Mouse (Mus musculus) liver, postnatal 0 days (tissue): ENCODE results near the gene Rflnb. TPM values are rescaled to one million over a fixed set of nuclear protein-coding genes. Genes with fewer than 3 reads are reported as not detected.

ENCODE experiments used
- ATAC-seq: fragments of 200-750 bp; cut with Nextera tagmentation; 2 replicates; pipeline ENCODE4 v1.8.0; 2017; ENCODE audit warnings: mild to moderate bottlenecking, moderate library complexity
- DNase-seq: peaks from one replicate; pipeline ENCODE4 v3.0.0-alpha.2; 2016
- H3K27ac ChIP-seq: fragments of 300-500 bp; sonication (generic); 2 replicates; pipeline ENCODE4 v1.5.1; 2014; ENCODE audit warnings: antibody characterized with exemption, moderate library complexity, mild to moderate bottlenecking, low read depth
- H3K27me3 ChIP-seq: fragments of 300-500 bp; sonication (generic); 2 replicates; pipeline ENCODE4 v1.6.1; 2014; ENCODE audit warnings: low read length, control low read depth, mixed read lengths; ENCODE audit not compliant: insufficient read depth
- H3K36me3 ChIP-seq: fragments of 300-500 bp; sonication (generic); replicated peaks from 2 replicates; pipeline ENCODE4 v1.6.1; 2014; ENCODE audit warnings: mild to moderate bottlenecking, control low read depth, low read length, moderate library complexity, mixed read lengths; ENCODE audit not compliant: insufficient read depth
- H3K4me1 ChIP-seq: fragments of 300-500 bp; sonication (generic); 2 replicates; pipeline ENCODE4 v1.6.1; 2014; ENCODE audit warnings: antibody characterized with exemption, mild to moderate bottlenecking, control low read depth; ENCODE audit not compliant: insufficient read depth
- H3K4me2 ChIP-seq: fragments of 300-500 bp; sonication (generic); 2 replicates; pipeline ENCODE4 v1.6.1; 2014; ENCODE audit warnings: low read depth, mild to moderate bottlenecking, low read length, moderate library complexity, mixed read lengths
- H3K4me3 ChIP-seq: fragments of 300-500 bp; sonication (generic); 2 replicates; pipeline ENCODE4 v1.5.1; 2014; ENCODE audit warnings: low read depth, low read length
- H3K9ac ChIP-seq: fragments of 300-500 bp; sonication (generic); replicated peaks from 2 replicates; pipeline ENCODE4 v1.6.1; 2014; ENCODE audit warnings: mild to moderate bottlenecking, moderate library complexity
- H3K9me3 ChIP-seq: fragments of 300-500 bp; sonication (generic); 2 replicates; pipeline ENCODE4 v1.6.1; 2016; ENCODE audit warnings: mild to moderate bottlenecking, control low read depth, low read length, mixed read lengths
- CTCF ChIP-seq: sonication (generic); IDR thresholded peaks from 2 replicates; pipeline ENCODE4 v1.5.1; 2016; ENCODE audit warnings: antibody characterized with exemption, low read depth
- EP300 ChIP-seq: IDR thresholded peaks from 2 replicates; pipeline ENCODE4 v1.6.1; 2016; ENCODE audit warnings: antibody characterized with exemption, low read depth, mild to moderate bottlenecking
- WGBS: fragments of 180-500 bp; shearing (Covaris S2); extraction: QIAGEN DNeasy Blood & Tissue Kit; methylation state at CpG from one replicate; pipeline ENCODE4 v1.1.7; 2014; ENCODE audit not compliant: insufficient replicate concordance; 5-methylcytosine and 5-hydroxymethylcytosine counted together
- polyA plus RNA-seq: library from polyadenylated mRNA; unstranded; fragments of >200 nt; fragmentation: Nextera tagmentation; extraction: Ambion mirVana; gene quantifications from 2 replicates; pipeline ENCODE4 v1.2.1, GENCODE M21; 2015

Rflnb gene
- polyA plus RNA-seq, 1 experiment from 2014 or later: 7.9 TPM

DNA sequence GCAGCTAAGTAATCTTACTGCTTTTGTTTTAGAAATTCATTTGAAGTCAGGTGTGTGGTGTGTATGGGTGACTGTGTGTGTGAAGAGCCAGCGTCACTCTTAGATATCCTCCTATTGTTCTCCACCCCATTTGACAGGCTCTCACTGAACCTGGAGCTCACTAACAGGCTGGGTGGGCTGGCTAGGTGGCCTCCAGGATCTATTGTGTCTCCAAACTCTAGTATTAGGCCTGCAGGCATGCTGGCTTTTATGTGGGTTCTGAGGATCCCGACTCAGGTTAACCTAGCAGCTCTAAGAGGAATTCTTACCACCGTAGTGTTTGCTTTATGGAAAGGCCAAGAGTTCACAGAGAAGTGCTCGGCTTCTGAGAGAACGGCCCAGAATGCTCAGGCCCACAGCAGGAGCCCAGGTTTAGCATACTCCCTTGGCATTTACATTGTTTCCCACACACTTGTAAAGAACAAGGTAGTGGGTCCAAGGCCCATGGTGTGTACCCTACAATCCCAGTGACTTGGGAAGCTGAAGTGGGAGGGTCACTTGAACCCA, 23.5 kb upstream of the Rflnb start:
- ATAC-seq (no peak), DNase-seq (no peak)
- 65% methylated on average over 5 of the region's 5 CpGs for WGBS
- no peak overlapping the region for H3K9ac ChIP-seq
- H3K4me2 ChIP-seq: no peak overlapping the region
- H3K9me3 ChIP-seq: no peaks in the 10 kb centered on the region
- H3K27ac ChIP-seq: no peak overlapping the region
- H3K4me3 ChIP-seq: no peak overlapping the region
- H3K36me3 ChIP-seq: peaks cover 14% of the 10 kb centered on the region
- no peaks in the 10 kb centered on the region for H3K4me1 ChIP-seq
- TF ChIP-seq CTCF: no peak
- no peak for TF ChIP-seq EP300
- H3K27me3 ChIP-seq: no peaks in the 10 kb centered on the region

DNA sequence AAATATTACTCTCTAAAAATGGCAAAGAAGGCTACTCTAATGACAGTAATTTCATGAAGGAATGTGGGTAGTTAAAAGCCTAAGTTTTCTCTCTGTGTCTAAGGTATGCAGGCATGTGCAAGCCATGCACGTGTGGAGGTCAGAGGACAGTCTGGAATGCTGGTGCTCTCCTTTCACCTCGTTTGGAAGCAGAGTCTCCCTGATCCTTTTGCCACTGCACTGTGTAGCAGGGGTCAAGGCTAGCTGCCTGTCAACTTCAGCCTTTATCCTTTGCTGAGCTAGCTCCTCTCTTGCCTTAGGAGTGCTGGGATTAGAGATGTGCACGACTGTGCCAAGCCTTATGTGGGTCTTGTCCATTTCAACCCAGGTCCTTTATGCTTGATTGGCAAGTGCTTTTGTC, 22.9 kb upstream of the Rflnb start:
- H3K4me2 ChIP-seq: no peak overlapping the region
- H3K4me1 ChIP-seq: no peaks in the 10 kb centered on the region
- no peak overlapping the region for H3K9ac ChIP-seq
- 58% methylated on average over 3 of the region's 3 CpGs for WGBS
- no peak overlapping the region for H3K27ac ChIP-seq
- DNase-seq (no peak), ATAC-seq (no peak)
- H3K27me3 ChIP-seq: no peaks in the 10 kb centered on the region
- H3K4me3 ChIP-seq: no peak overlapping the region
- no peak for TF ChIP-seq EP300
- no peak for TF ChIP-seq CTCF
- peaks cover 11% of the 10 kb centered on the region; the same call in 1 of the 2 replicates for H3K36me3 ChIP-seq
- no peaks in the 10 kb centered on the region for H3K9me3 ChIP-seq

DNA sequence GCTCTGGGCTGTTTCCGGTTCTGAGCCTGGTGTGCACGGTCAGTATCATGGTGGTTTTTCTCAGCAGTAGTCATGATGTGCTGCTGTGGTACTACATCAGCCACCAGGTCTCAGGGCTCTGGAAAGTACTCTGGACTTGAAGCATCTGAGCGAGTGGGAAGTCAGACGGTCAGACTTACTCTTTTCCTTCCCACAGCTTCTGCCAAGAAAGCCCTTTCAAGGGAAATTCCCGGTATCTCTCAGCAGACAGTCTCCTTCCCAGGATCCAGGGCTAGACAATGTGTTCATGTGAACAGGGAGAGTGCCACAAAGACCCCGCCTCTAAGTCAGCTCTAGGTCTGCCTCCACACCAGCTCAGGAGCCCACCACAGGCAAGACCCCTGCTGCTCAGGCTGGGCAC, 17.8 kb upstream of the Rflnb start:
- DNase-seq (no peak), ATAC-seq (no peak)
- 67% methylated on average over 6 of the region's 6 CpGs for WGBS
- Histone ChIP-seq H3K36me3 (peaks cover 9% of the 10 kb centered on the region; the same call in 1 of the 2 replicates), H3K4me1 (no peaks in the 10 kb centered on the region), H3K9me3 (no peaks in the 10 kb centered on the region), H3K27ac (no peak overlapping the region), H3K4me2 (no peak overlapping the region), H3K27me3 (no peaks in the 10 kb centered on the region), H3K4me3 (no peak overlapping the region), H3K9ac (no peak overlapping the region)
- TF ChIP-seq EP300 (no peak), CTCF (no peak)

DNA sequence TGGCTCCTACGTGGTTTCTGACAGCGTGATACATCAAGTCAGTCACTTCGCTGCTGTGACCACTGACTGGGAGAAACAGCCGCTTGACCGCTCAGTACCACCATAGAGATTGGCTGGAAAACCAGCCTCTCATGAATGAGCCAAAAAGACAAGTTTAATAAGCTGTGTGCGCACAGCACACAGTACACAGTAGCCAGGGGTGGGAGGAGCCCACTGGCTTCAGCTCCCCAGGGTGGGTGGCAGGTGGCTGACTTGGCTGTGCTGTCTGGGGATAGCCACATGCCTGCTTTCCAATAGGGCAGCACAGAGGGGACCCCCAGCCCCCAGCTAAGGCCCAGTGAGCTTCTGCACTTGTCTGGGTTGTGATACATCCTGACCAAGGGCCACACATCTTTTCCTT, 16.9 kb upstream of the Rflnb start:
- H3K4me1 ChIP-seq: no peaks in the 10 kb centered on the region
- H3K27me3 ChIP-seq: no peaks in the 10 kb centered on the region
- H3K36me3 ChIP-seq: peaks cover 9% of the 10 kb centered on the region; the same call in 1 of the 2 replicates
- no peak overlapping the region for H3K4me3 ChIP-seq
- DNase-seq (no peak), ATAC-seq (no peak)
- 89% methylated on average over 6 of the region's 6 CpGs for WGBS
- TF ChIP-seq EP300: no peak
- no peak for TF ChIP-seq CTCF
- no peak overlapping the region for H3K4me2 ChIP-seq
- H3K9me3 ChIP-seq: no peaks in the 10 kb centered on the region
- no peak overlapping the region for H3K9ac ChIP-seq
- no peak overlapping the region for H3K27ac ChIP-seq

DNA sequence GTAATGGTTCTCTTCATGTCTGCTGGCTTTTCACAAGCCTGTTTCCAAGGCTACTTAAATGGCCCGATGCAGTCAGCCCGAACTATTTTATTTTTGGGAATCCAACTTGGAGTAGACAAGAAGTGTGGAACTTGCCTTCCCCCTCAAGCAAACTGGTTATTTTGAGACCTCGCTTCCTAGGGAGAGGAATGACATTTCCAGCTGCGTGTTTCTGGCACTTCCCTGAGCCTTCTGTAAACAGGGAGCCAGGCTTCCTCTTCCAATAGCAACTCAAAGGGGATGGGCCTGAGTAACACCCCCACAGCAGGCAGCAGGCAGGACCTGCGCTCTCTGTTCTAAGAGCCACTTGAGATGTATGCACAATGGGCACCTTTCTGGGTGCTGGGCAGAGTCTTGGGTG, 15.3 kb upstream of the Rflnb start:
- Histone ChIP-seq H3K4me2 (no peak overlapping the region), H3K9me3 (no peaks in the 10 kb centered on the region), H3K4me3 (no peak overlapping the region), H3K27me3 (no peaks in the 10 kb centered on the region), H3K9ac (no peak overlapping the region), H3K27ac (no peak overlapping the region), H3K4me1 (no peaks in the 10 kb centered on the region), H3K36me3 (peaks cover 5% of the 10 kb centered on the region; the same call in 1 of the 2 replicates)
- DNase-seq (no peak), ATAC-seq (no peak)
- WGBS: 52% methylated on average over 5 of the region's 5 CpGs
- TF ChIP-seq EP300 (no peak), CTCF (no peak)

DNA sequence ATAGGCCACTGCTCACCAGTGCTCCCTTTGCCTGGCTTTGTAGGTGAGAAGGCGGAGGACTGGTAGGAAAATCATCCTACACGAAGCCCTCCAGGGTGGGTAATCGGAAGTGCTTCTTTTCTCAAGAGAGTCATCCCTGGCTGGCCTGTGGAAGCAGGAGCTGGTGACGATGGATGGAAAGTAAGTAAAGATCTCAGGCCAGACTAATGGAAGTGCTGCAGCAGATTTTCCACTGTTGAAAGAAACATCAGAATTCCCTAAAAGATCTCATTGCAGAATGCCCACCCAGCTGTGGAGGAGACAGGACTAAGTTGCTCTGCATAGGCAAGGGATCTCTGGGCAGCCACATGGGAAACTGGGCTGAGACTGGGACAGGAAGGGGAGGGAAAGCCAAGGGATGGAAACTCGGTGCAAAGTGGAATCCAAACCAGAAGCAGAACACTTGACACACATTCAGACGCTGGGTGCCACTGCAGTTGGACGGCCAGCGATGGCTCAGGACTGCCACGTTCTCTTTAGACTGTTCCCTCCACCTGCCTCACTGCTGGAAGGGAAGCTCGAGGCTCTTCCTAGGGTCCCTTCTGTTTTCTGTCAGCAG, 14.6 kb upstream of the Rflnb start:
- Histone ChIP-seq H3K27me3 (no peaks in the 10 kb centered on the region), H3K4me1 (no peaks in the 10 kb centered on the region), H3K4me3 (no peak overlapping the region), H3K9me3 (no peaks in the 10 kb centered on the region), H3K36me3 (peaks cover 5% of the 10 kb centered on the region; the same call in 1 of the 2 replicates), H3K27ac (no peak overlapping the region), H3K4me2 (no peak overlapping the region), H3K9ac (no peak overlapping the region)
- no peak for TF ChIP-seq EP300
- TF ChIP-seq CTCF: no peak
- 71% methylated on average over 10 of the region's 10 CpGs for WGBS
- DNase-seq (no peak), ATAC-seq (no peak)
